Mouse (Mus musculus): ENCODE measurements around the gene Kat2b. TPM values are rescaled to one million over a fixed set of nuclear protein-coding genes. Genes with fewer than 3 reads are reported as not detected.
"Not testable (repeated sequence)": the region's sequence is repeated elsewhere in the genome, so short reads cannot be mapped to it uniquely, and the experiment has no call there.

The Kat2b gene
- 9.7 and 10.1 TPM in 2 replicates for polyA plus RNA-seq (2015; fragmentation: Nextera tagmentation; extraction: Ambion mirVana)

DNA sequence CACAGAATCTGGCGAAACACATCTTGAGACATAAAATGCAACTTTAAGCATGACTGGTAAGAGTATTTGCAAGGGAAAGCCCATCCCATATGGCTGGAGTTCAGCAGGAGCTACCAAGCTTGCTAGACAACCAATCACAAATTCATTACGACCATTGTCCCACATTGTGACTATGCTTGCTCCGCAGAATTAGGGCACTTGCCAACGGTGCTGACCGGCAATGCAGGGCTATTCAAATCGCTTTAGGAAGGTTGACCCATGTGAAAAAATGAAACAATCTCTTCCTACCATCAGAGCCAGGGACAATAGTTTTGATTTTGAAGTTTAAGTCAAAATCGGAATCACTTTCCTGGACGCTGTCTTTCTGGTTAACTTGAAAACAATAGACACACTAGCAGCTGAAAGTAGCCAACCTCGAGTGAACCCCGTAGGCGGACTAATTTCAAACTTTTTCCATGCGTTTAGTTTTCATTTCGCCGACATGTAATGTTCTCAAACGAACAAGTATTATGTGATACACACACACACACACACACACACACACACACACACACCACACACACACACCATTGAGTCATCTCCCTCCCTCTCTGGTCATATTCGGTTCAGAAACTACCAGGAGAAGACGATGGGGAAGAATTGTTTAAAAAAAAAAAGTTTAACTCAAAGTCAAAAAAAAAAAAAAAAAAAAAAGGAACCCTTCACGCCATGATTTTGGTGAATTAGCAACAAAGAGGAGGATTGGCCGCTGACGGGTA lies at the start of gene Kat2b:
TSS of gene Kat2b (plus strand) at position 701 of the 758 bp plus-strand sequence.
- Histone ChIP-seq H3K9ac (peak within 1 kb of the TSS; percentile 95), H3K36me3 (no peaks in the 10 kb centered on the region), H3K4me3 (peak within 1 kb of the TSS; percentile 91), H3K9me3 (replicated peaks) (no peaks in the 10 kb centered on the region), H3K27me3 (no peaks in the 10 kb centered on the region), H3K4me1 (replicated peaks) (peaks cover 30% of the 10 kb centered on the region), H3K4me2 (peak within 1 kb of the TSS; percentile 89), H3K27ac (peak within 1 kb of the TSS; percentile 99)
- no peak for ATAC-seq (replicated peaks; ENCODE audit: insufficient number of reproducible peaks, insufficient read depth, low FRiP score, low read depth)
- WGBS = 2% methylated on average over 20 of the region's 20 CpGs

DNA sequence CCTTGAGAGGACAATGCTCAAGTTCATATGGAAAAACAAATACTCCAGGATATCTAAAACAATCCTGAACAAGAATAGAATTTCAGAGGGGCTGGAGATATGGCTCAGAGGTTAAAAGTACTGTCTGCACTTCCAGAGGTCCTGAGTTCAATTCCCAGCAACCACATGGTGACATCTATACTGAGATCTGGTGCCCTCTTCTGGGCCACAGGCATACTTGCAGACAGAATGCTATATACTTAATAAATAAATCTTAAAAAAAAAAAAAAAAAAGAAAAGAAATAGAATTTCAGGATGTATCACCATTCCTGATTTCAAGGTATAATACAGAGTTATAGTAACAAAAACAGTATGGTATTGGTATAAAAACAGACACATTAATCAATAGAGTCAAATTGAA lies 47.3 kb upstream of the Kat2b start:
- Histone ChIP-seq H3K27ac (no peak overlapping the region), H3K4me3 (no peak overlapping the region), H3K27me3 (no peaks in the 10 kb centered on the region), H3K4me1 (replicated peaks) (no peaks in the 10 kb centered on the region), H3K36me3 (no peaks in the 10 kb centered on the region), H3K9me3 (replicated peaks) (no peaks in the 10 kb centered on the region), H3K4me2 (no peak overlapping the region), H3K9ac (no peak overlapping the region)
- ATAC-seq (replicated peaks; ENCODE audit: insufficient number of reproducible peaks, insufficient read depth, low FRiP score, low read depth) = no peak

DNA sequence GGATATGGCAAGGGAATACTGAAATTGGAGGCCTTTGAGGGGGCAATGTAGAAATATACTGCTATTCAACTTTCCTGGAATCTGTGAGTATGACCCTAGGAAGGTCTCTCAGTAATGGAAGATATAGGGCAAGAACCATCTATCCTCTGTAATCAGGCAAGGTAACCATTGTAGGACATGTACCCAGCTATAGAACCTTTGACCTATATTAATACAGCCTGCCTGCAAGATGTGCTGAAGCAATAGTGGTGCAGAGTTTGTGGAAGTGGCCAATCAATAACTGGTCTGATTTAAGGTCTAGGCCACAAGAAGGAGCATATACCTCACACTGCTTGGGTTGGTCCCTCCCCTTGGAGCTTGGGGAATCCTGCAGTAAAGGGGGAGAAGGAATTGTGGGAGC lies 46.2 kb upstream of the Kat2b start:
- no peak for ATAC-seq (replicated peaks; ENCODE audit: insufficient number of reproducible peaks, insufficient read depth, low FRiP score, low read depth)
- Histone ChIP-seq H3K4me1 (replicated peaks) (no peaks in the 10 kb centered on the region), H3K27ac (no peak overlapping the region), H3K9ac (no peak overlapping the region), H3K27me3 (no peaks in the 10 kb centered on the region), H3K36me3 (no peaks in the 10 kb centered on the region), H3K4me2 (no peak overlapping the region), H3K4me3 (no peak overlapping the region), H3K9me3 (replicated peaks) (no peaks in the 10 kb centered on the region)

DNA sequence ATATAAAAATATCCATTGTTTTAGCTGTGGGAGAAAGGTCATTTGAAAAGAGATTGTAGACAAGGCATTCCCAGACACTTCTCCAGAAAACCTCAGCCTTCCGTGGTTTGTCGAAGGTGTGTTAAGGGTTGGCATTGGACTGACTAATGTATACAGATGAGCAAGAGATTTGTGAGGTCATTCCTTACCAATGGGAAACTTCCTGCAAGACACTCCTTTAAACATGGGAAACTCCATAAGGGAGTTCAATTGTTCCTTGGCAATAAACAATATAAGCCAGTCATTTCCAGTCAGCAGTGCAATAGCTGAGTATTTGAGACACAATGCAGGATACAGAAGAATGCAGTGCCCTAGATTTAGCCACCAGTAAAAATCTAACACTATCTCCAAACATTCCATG lies 38.6 kb upstream of the Kat2b start:
- Histone ChIP-seq H3K27me3 (no peaks in the 10 kb centered on the region), H3K4me2 (no peak overlapping the region), H3K4me1 (replicated peaks) (peaks cover 12% of the 10 kb centered on the region; the same call in 1 of the 2 replicates), H3K27ac (0 out of 2 replicates have a peak overlapping the region, but pooled peaks have one; percentile 16), H3K36me3 (no peaks in the 10 kb centered on the region), H3K4me3 (no peak overlapping the region), H3K9me3 (replicated peaks) (no peaks in the 10 kb centered on the region), H3K9ac (no peak overlapping the region)
- no peak for ATAC-seq (replicated peaks; ENCODE audit: insufficient number of reproducible peaks, insufficient read depth, low FRiP score, low read depth)
- 67% methylated on average over 2 of the region's 2 CpGs for WGBS

DNA sequence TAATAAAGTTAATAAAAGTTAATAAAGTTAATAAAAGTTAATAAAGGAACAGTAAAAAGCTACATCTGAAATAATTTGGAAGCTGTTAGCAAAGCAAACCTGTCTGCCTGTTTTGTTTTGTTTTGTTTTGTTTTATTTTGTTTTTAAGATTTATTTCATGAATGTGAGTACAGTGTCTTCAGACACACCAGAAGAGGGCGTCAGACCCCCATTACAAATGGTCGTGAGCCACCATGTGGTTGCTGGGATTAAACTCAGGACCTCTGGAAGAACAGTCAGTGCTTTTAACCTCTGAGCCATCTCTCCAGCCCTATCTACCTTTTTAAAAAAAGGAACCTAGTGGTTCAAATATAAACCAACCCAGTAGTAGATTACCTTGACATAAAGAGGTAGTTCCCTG lies 35.5 kb upstream of the Kat2b start:
- Histone ChIP-seq H3K27ac (no peak overlapping the region), H3K27me3 (no peaks in the 10 kb centered on the region), H3K4me2 (no peak overlapping the region), H3K9ac (no peak overlapping the region), H3K4me1 (replicated peaks) (peaks cover 12% of the 10 kb centered on the region; the same call in 1 of the 2 replicates), H3K9me3 (replicated peaks) (no peaks in the 10 kb centered on the region), H3K4me3 (no peak overlapping the region), H3K36me3 (no peaks in the 10 kb centered on the region)
- 53% methylated on average over 2 of the region's 2 CpGs for WGBS
- no peak for ATAC-seq (replicated peaks; ENCODE audit: insufficient number of reproducible peaks, insufficient read depth, low FRiP score, low read depth)

DNA sequence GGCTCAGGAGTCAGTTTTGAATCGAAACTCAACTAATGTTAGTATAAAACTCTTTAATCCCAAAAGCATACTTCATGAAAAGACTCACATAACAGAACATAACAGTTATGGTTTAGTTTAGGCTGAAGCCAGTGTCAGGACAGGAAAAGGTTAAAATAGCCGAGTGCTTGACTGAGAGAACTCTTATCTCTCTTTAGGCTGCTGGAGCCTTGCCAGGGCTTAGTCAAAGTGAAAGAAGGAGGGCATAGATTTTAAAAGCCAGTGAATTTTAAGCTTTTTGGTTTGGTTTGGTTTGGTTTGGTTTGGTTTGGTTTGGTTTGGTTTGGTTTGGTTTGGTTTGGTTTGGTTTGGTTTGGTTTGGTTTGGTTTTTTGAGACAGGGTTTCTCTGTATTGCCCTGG lies 34.2 kb upstream of the Kat2b start:
- Histone ChIP-seq H3K36me3 (no peaks in the 10 kb centered on the region), H3K4me2 (no peak overlapping the region), H3K4me1 (replicated peaks) (peaks cover 12% of the 10 kb centered on the region; the same call in 1 of the 2 replicates), H3K9ac (no peak overlapping the region), H3K27me3 (no peaks in the 10 kb centered on the region), H3K27ac (no peak overlapping the region), H3K4me3 (no peak overlapping the region), H3K9me3 (replicated peaks) (no peaks in the 10 kb centered on the region)
- no peak for ATAC-seq (replicated peaks; ENCODE audit: insufficient number of reproducible peaks, insufficient read depth, low FRiP score, low read depth)
- WGBS = 28% methylated on average over 2 of the region's 2 CpGs

DNA sequence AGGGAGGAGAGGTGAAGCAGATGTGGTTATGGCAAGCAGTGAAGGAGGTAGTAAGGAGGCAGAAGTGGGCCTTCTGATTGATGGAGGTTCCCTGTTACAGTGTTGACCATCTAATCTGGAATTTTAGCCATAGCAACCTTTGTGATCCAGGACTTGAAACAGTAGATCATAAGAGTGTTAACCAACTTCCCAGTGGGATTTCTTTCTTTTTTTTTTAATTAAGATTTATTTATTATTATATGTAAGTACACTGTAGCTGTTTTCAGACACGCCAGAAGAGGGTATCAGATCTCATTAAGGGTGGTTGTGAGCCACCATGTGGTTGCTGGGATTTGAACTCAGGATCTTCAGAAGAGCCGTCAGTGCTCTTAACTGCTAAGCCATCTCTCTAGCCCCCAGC lies 27.3 kb upstream of the Kat2b start, which contains the start of gene Pp2d1:
TSS of gene Pp2d1 (minus strand) at position 101 of the 400 bp plus-strand sequence.
- H3K4me3 ChIP-seq; H3K9ac ChIP-seq; ATAC-seq (replicated peaks; ENCODE audit: insufficient number of reproducible peaks, insufficient read depth, low FRiP score, low read depth); H3K4me1 ChIP-seq (replicated peaks); H3K27me3 ChIP-seq; H3K27ac ChIP-seq; H3K9me3 ChIP-seq (replicated peaks); H3K4me2 ChIP-seq; H3K36me3 ChIP-seq: not testable (repeated sequence)
- WGBS = 87% methylated on average over 2 of the region's 2 CpGs

DNA sequence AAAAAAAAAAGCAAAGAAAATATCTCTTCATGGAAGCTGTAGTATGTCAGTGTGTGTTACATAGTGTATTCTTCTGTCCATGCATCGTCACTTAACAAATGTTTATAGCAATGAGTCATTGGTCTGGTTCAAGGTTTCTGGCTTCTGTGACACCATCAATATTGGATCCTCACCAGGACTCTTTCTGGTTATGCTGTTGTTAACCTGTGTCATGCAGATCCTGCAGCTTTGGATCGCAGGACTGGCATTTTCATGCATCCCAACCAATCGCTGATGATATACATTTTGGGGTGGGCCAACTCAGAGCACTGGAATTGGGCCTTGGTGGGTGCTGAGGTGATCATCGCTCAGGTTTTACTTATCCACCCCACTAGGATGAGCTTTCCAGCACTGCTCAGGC lies 24.1 kb upstream of the Kat2b start:
- no peaks in the 10 kb centered on the region for H3K36me3 ChIP-seq
- WGBS = 86% methylated on average over 4 of the region's 4 CpGs
- H3K4me1 ChIP-seq (replicated peaks) = no peaks in the 10 kb centered on the region
- H3K9me3 ChIP-seq (replicated peaks) = no peaks in the 10 kb centered on the region
- H3K4me2 ChIP-seq = no peak overlapping the region
- ATAC-seq (replicated peaks; ENCODE audit: insufficient number of reproducible peaks, insufficient read depth, low FRiP score, low read depth) = no peak
- H3K4me3 ChIP-seq = no peak overlapping the region
- H3K9ac ChIP-seq = no peak overlapping the region
- H3K27ac ChIP-seq = no peak overlapping the region
- no peaks in the 10 kb centered on the region for H3K27me3 ChIP-seq

DNA sequence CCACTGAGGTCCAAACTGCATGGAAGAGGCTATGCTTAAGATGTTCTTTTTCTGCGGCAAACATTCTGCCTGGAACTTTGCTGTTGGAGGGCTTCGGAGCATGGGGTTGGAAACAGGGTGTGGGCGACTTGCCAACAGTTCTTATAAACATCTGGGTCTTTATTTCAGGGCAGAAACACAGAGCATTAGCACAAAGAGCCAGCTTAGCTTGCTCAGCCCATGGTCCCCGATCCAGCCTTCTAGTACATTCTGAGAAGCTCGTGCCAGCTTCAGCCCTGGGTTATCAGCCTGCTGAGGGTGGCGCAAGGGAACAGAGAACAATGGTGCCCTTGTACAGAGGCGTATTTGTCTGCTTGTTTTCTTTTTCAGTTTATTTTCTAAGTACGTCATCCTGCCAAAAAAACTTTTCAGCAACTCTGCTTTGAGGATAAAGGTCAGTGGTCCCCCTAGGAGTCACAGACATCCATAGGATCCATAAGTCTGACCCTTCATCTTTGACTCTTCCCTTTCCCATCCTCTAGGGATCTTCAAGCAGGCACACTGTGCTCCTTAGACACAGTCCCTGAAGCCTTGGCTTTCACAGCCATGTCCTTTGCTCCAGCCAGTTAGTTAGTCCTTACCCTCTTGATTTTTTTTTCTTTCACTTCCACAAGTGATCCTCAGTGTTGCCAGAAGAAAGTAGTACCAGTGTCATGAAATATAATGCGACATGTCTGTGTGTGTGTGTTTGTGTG lies 22.9 kb upstream of the Kat2b start:
- Histone ChIP-seq H3K4me3 (no peak overlapping the region), H3K9me3 (replicated peaks) (no peaks in the 10 kb centered on the region), H3K27me3 (no peaks in the 10 kb centered on the region), H3K9ac (no peak overlapping the region), H3K27ac (no peak overlapping the region; the same call in 1 of the 2 replicates), H3K4me2 (no peak overlapping the region), H3K4me1 (replicated peaks) (no peaks in the 10 kb centered on the region), H3K36me3 (no peaks in the 10 kb centered on the region)
- peak; percentile 58; the same call in 1 of the 2 replicates for ATAC-seq (replicated peaks; ENCODE audit: insufficient number of reproducible peaks, insufficient read depth, low FRiP score, low read depth)
- 60% methylated on average over 9 of the region's 9 CpGs for WGBS

DNA sequence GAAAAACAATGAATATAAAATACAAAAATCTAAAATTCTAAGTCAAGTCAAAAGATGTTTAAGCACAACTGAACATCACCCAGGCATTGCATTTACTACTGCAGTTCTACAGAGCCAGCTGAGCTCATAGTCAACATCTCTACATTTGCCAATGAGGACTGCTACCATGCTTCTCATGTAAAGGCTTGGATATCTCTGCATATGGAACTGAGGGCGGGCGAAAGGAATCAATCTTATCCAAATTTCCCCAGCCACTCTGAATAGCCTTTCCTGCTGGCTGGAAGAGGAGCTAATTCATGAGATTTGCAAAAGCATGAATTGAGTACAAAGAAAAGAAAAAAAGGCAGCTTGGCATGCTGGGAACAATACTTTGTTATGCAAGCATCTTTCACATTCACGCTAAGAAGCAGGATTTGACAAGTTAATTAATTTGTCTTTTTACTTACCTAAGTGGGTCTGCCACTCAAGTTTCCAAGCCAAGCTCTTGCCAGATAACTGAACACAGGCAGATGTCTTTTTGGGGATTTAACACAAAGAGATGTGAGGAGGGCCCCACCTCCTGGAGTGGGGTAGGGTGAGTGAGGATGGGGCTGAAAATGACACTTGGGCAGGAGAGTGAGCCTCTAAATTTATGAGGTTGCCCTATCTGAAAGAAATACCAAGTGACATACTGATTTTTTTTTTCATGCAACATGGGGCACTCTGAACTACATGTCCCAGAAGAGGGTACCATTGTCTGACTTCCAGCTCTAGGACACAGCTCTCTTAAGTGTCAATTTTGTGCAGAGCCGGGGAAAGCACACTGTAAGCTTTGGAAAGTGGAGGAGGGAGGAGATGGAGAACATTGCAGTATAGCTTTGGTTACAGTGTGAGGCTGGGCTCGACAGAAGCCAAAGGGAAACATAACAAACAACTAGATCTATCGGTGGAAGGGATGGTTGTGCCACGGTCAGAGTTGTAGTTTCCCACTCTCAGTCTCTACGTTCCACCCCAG lies 15.1 kb upstream of the Kat2b start:
- no peak overlapping the region for H3K27ac ChIP-seq
- no peaks in the 10 kb centered on the region for H3K36me3 ChIP-seq
- no peak for ATAC-seq (replicated peaks; ENCODE audit: insufficient number of reproducible peaks, insufficient read depth, low FRiP score, low read depth)
- no peaks in the 10 kb centered on the region for H3K9me3 ChIP-seq (replicated peaks)
- no peak overlapping the region for H3K4me2 ChIP-seq
- 71% methylated on average over 8 of the region's 8 CpGs for WGBS
- H3K4me3 ChIP-seq = no peak overlapping the region
- H3K9ac ChIP-seq = no peak overlapping the region
- no peaks in the 10 kb centered on the region for H3K4me1 ChIP-seq (replicated peaks)
- H3K27me3 ChIP-seq = no peaks in the 10 kb centered on the region

DNA sequence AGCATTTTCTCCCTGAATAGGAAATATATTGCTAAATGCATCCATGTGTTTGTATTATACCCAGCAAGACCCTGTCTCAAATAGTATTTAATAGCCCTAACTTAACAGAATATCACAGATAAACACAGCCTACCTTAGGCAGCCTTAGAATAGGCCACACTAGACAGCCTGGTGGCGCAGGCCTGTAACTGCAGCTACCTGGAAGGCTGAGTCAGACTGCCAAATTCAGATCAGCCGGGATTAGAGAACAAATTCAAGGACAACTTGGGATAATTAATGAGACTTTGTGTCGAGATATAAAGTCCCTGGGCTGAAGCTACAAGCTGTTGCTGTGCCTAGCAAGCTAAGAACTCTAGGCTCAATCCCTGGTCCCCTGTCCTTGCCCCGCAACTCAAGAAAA lies 12.6 kb upstream of the Kat2b start:
- H3K4me2 ChIP-seq = no peak overlapping the region
- WGBS = 60% methylated on average over 4 of the region's 4 CpGs
- no peaks in the 10 kb centered on the region for H3K36me3 ChIP-seq
- no peaks in the 10 kb centered on the region for H3K4me1 ChIP-seq (replicated peaks)
- no peak overlapping the region for H3K27ac ChIP-seq
- H3K4me3 ChIP-seq = no peak overlapping the region
- no peaks in the 10 kb centered on the region for H3K9me3 ChIP-seq (replicated peaks)
- no peak overlapping the region for H3K9ac ChIP-seq
- ATAC-seq (replicated peaks; ENCODE audit: insufficient number of reproducible peaks, insufficient read depth, low FRiP score, low read depth) = no peak
- H3K27me3 ChIP-seq = no peaks in the 10 kb centered on the region

Data from heart, embryonic 15.5 days (tissue).